Mouse (Mus musculus) retina, adult 2 months (tissue): ENCODE data around the gene Pcgf5.

Experiments
- DNase-seq: peaks from one replicate; pipeline ENCODE4 v3.0.0-alpha.2; 2012; ENCODE audit warnings: low read depth, low spot score

The Pcgf5 gene

GRCm38 (mm10) chr19:36477684-36478083 is 129.6 kb downstream of the Pcgf5 start:
- no peak for DNase-seq

DNA sequence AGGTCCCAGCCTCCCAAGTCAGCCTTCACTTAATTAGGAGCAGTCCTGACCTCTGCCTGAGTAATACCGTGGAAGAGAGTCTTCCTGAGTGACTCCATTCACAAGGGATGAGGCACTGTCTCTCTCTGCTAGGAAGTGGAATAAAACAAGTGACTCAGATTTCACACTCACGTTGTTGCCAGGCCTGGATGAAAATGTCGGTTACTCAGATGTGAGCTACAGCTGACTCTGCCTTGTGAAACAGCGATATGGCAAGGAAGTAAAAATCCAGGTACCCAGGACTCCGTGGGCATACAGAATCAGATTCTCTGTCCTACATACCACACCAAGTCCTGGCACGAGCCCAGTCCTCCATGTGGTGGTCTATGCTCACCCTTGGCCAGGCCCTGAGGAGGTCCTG is 142.8 kb downstream of the Pcgf5 start:
- DNase-seq, result no peak

GRCm38 (mm10) chr19:36495555-36495954 is 147.4 kb downstream of the Pcgf5 start:
- no peak for DNase-seq

DNA sequence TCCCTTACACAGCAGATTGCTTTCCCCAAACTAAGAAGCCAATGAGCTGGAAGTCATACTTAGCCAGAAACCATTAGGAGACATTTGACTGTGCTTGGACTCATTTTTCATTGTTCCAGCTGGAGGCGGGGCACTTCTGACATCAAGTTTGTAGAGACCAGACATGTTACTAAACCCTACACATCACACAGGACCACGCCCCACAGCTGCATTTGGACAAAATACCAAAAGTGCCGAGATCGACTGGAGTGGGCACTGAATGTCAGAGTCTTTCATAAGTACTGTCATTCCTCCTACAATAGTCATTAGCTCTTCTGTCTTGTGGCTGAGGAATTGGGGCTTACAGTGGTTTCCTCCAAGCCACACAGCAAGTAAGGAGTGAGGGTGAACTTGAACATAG is 148.4 kb downstream of the Pcgf5 start:
- no peak for DNase-seq

DNA sequence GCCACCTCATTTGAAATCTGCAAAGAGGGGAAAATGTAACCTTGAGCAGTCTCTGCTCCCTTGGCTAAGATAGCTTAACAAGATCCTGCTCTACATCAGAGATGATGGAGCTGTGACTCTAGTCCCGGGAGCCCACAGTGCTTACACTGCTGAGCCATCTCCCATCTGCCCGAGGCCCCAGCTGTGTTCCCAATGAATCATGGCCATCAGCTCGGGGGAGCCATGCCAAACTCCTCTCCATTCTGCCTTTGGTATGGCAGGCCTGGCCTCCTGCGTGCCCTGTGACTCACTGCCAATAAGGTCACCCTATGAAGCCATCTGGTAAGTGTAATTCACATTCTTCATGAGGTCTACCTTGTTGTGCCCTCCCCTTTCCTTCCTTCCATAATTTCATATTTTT is 149.0 kb downstream of the Pcgf5 start:
- DNase-seq, result no peak

DNA sequence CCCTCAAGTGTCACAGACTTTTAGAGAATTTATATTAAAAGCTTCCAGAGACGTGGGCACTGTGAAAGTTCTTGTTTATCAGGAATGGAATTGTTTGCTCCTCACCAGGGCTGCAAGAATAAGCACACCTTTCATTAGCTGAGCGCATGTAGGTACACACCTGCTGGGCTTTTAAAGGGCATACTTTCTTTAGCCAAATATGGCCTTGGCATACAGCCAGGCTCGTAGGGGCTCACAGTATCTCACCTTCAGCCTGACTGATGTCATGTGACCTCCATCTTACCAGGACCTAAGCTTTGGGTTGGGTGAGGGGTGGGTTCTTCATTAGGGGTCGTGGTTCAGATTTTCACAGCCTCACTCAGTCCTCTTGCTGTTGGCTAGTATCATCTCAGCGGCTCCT is 149.6 kb downstream of the Pcgf5 start:
- no peak for DNase-seq

DNA sequence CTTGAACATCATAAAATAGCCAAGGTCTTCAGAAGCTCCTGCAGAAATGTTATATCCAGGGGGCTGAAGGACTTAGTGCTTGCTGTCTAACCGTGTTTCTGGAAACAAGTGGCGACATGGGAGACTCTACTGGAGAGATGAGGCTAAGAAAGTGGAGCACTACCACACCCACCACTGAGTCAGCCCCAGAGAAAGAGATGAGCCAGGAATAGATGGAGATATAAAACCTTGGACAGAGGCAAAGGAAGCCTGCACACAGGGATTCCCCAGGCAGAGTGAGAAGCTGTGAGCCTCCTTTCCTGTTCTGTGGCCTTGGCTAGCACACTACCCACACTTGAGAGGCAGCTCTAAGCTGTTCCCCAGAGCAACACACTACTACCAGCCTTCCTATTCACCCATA is 156.6 kb downstream of the Pcgf5 start:
- DNase-seq, result no peak
